ENCODE assay signal across 11 mouse cellular contexts in genomic region chr6:38847958-38848910, GRCm38 (mm10). TPM values are rescaled to one million over a fixed set of nuclear protein-coding genes. Genes with fewer than 3 reads are reported as not detected.
DNase-seq lines count a peak whose midpoint lies in the region; ATAC-seq lines count a peak whose summit lies in the region.
"Had no signal": no experiment of that assay in that cellular context is flagged by ENCODE, and none has a peak within 500 bp of the region (broad histone marks: within the 10 kb centered on the region; RNA-seq: fewer than 3 reads in every experiment).

No protein-coding gene starts in this region.

- no peaks in the 10 kb centered on the region for H3K9me3 ChIP-seq in neural tube, embryonic 13.5 days
- H3K9me3 ChIP-seq in limb, embryonic 13.5 days, result no peaks in the 10 kb centered on the region
- H3K9me3 ChIP-seq: forebrain, embryonic 12.5 days had no signal

- H3K4me3 ChIP-seq in neural tube, embryonic 13.5 days, result no peak overlapping the region
- H3K4me3 ChIP-seq in limb, embryonic 13.5 days, result no peak overlapping the region
- H3K4me3 ChIP-seq: forebrain, embryonic 12.5 days had no signal

- 42% methylated on average over 3 of the region's 3 CpGs for WGBS in neural tube, embryonic 13.5 days
- WGBS in limb, embryonic 13.5 days, result 27% methylated on average over 3 of the region's 3 CpGs

- peak; percentile 37 for DNase-seq in adrenal gland, postnatal 14 days
- no peak for DNase-seq in adrenal gland, adult (ENCODE audit: inconsistent age in 2 of 2, low spot score in 1 of 2)
- DNase-seq in neural tube, embryonic 10.5 days (ENCODE audit: extremely low spot score, low spot score), result no peak
- DNase-seq in thymus, postnatal 25 days, result peak; percentile 23
- DNase-seq in right cerebral cortex, postnatal 25 days, result no peak
- DNase-seq in cerebellum, adult 11 months, result no peak
- DNase-seq: cerebellum, adult 9-11 months; spleen, adult 18-20 months had no signal

- no peak for ATAC-seq in neural tube, embryonic 13.5 days (ENCODE audit: low read depth)
- peak; percentile 43 for ATAC-seq in limb, embryonic 13.5 days (ENCODE audit: low FRiP score, low read depth)

- no peaks in the 10 kb centered on the region for H3K27me3 ChIP-seq in neural tube, embryonic 13.5 days
- H3K27me3 ChIP-seq in limb, embryonic 13.5 days, result no peaks in the 10 kb centered on the region
- H3K27me3 ChIP-seq: forebrain, embryonic 12.5 days had no signal

- 0 out of 2 replicates have a peak overlapping the region, but pooled peaks have one; percentile 9 for H3K27ac ChIP-seq in neural tube, embryonic 13.5 days (replicated peaks)
- H3K27ac ChIP-seq in limb, embryonic 13.5 days, result peak overlapping the region; percentile 69

- H3K4me1 ChIP-seq in neural tube, embryonic 13.5 days (replicated peaks), result peaks cover 72% of the 10 kb centered on the region
- H3K4me1 ChIP-seq in limb, embryonic 13.5 days, result peaks cover 69% of the 10 kb centered on the region

- H3K4me2 ChIP-seq in neural tube, embryonic 13.5 days, result no peak overlapping the region
- H3K4me2 ChIP-seq in limb, embryonic 13.5 days (replicated peaks), result peak overlapping the region; percentile 21; the same call in 1 of the 2 replicates
- H3K4me2 ChIP-seq: forebrain, embryonic 12.5 days had no signal

- no peak overlapping the region for H3K9ac ChIP-seq in neural tube, embryonic 13.5 days
- H3K9ac ChIP-seq in limb, embryonic 13.5 days, result no peak overlapping the region
- H3K9ac ChIP-seq: forebrain, embryonic 12.5 days had no signal

- no peaks in the 10 kb centered on the region for H3K36me3 ChIP-seq in neural tube, embryonic 13.5 days
- no peaks in the 10 kb centered on the region for H3K36me3 ChIP-seq in limb, embryonic 13.5 days
- H3K36me3 ChIP-seq: forebrain, embryonic 12.5 days had no signal

RNA-seq across cellular contexts. Expression of gene Tbxas1, which starts 27.0 kb away (rescaled TPM):
- 2.3 and 3.0 TPM in 2 replicates for total RNA-seq in adrenal gland, postnatal 14 days (2021)
- 2.5 and 4.1 TPM in 2 replicates for polyA plus RNA-seq in neural tube, embryonic 13.5 days (2015; fragmentation: Nextera tagmentation; extraction: Ambion mirVana)
- polyA plus RNA-seq in limb, embryonic 13.5 days (2015; fragmentation: Nextera tagmentation; extraction: Ambion mirVana), result 1.5 and 1.9 TPM in 2 replicates

RNA-seq across cellular contexts. Expression of gene Hipk2, which starts 27.7 kb away (rescaled TPM):
- 92.5 and 104 TPM in 2 replicates for total RNA-seq in adrenal gland, postnatal 14 days (2021)
- polyA plus RNA-seq in neural tube, embryonic 13.5 days (2015; fragmentation: Nextera tagmentation; extraction: Ambion mirVana), result 32.8 and 37.9 TPM in 2 replicates
- polyA plus RNA-seq in limb, embryonic 13.5 days (2015; fragmentation: Nextera tagmentation; extraction: Ambion mirVana), result 19.6 and 19.8 TPM in 2 replicates

Comparison
In these comparisons a context has a peak if more than half of its experiments do, and no peak if none do; other contexts are left out.
1. DNase-seq: peak in adrenal gland, postnatal 14 days (single experiment) and thymus, postnatal 25 days (single experiment); none in adrenal gland, adult (0 of 2), neural tube, embryonic 10.5 days (single experiment), right cerebral cortex, postnatal 25 days (single experiment) and cerebellum, adult 11 months (single experiment).